Comparison of ENCODE assay signal across 16 mouse cellular contexts in genomic region chr8:78698331-78698741, GRCm38 (mm10).
DNase-seq lines count a peak whose midpoint lies in the region; ATAC-seq and TF ChIP-seq lines count a peak whose summit lies in the region.
"Had no signal": no experiment of that assay in that cellular context is flagged by ENCODE, and none has a peak within 500 bp of the region (broad histone marks: within the 10 kb centered on the region; RNA-seq: fewer than 3 reads in every experiment).

No protein-coding gene starts in this region.

- intact Hi-C loops in left cerebral cortex, postnatal 10 days (cut with DNase I), result no loop called here

- H3K27me3 ChIP-seq in lung, postnatal 0 days (replicated peaks; ENCODE audit: insufficient read depth, low read length), result no peaks in the 10 kb centered on the region
- H3K27me3 ChIP-seq: embryonic facial prominence, embryonic 13.5 days; forebrain, embryonic 12.5 days; liver, embryonic 13.5 days had no signal

- no peak overlapping the region for H3K27ac ChIP-seq in lung, postnatal 0 days (ENCODE audit: low read length)
- H3K27ac ChIP-seq: embryonic facial prominence, embryonic 13.5 days; forebrain, embryonic 12.5 days; heart, embryonic 10.5 days; liver, embryonic 13.5 days; midbrain, embryonic 10.5 days had no signal

- H3K4me1 ChIP-seq in lung, postnatal 0 days (ENCODE audit: insufficient read depth, low read depth, low read length), result no peaks in the 10 kb centered on the region
- H3K4me1 ChIP-seq: embryonic facial prominence, embryonic 13.5 days; heart, embryonic 10.5 days; liver, embryonic 13.5 days had no signal

- no peaks in the 10 kb centered on the region for H3K9me3 ChIP-seq in lung, postnatal 0 days (ENCODE audit: low read length)
- H3K9me3 ChIP-seq: embryonic facial prominence, embryonic 13.5 days; forebrain, embryonic 12.5 days; heart, embryonic 10.5 days; liver, embryonic 13.5 days; midbrain, embryonic 10.5 days had no signal

- no peak overlapping the region for H3K4me3 ChIP-seq in lung, postnatal 0 days (ENCODE audit: low read depth, low read length)
- H3K4me3 ChIP-seq: embryonic facial prominence, embryonic 13.5 days; forebrain, embryonic 12.5 days; heart, embryonic 10.5 days; liver, embryonic 13.5 days; midbrain, embryonic 10.5 days; myocyte had no signal

- peak; percentile 80 for DNase-seq in brain, adult 2 months (ENCODE audit: low read depth, low spot score)
- peak; percentile 59 for DNase-seq in cerebellum, adult 9-10 months
- peak; percentile 25 to 60 for DNase-seq in layer of hippocampus, adult 18-20 months (ENCODE audit: low spot score in 2 of 2)
- peak; percentile 25 to 40 for DNase-seq in left cerebral cortex, postnatal 10 days (ENCODE audit: extremely low spot score in 1 of 2, low spot score in 2 of 2)
- no peak for DNase-seq in lung, postnatal 0 days (ENCODE audit: low spot score)
- DNase-seq: adrenal gland, postnatal 25 days; gastrocnemius, postnatal 14 days; liver, embryonic 13.5 days; lung, postnatal 10 days had no signal

- WGBS in lung, postnatal 0 days, result 90% methylated on average over 14 of the region's 14 CpGs

- ATAC-seq in granulocyte monocyte progenitor cell, adult 5-6 weeks (replicated peaks; ENCODE audit: poor library complexity, severe bottlenecking), result no peak
- ATAC-seq in erythroblast, adult 5-6 weeks (replicated peaks; ENCODE audit: low FRiP score, poor library complexity, severe bottlenecking), result no peak
- ATAC-seq in lung, postnatal 0 days, result no peak

- no peak overlapping the region for H3K4me2 ChIP-seq in lung, postnatal 0 days (replicated peaks; ENCODE audit: low read depth, low read length)
- H3K4me2 ChIP-seq: embryonic facial prominence, embryonic 13.5 days; forebrain, embryonic 12.5 days; liver, embryonic 13.5 days had no signal

- H3K9ac ChIP-seq in lung, postnatal 0 days (replicated peaks; ENCODE audit: low read depth), result no peak overlapping the region
- H3K9ac ChIP-seq: embryonic facial prominence, embryonic 13.5 days; forebrain, embryonic 12.5 days; liver, embryonic 13.5 days had no signal

- no peak for TF ChIP-seq EP300 in lung, postnatal 0 days (IDR thresholded peaks at IDR 0.05)

- peaks cover 9% of the 10 kb centered on the region; the same call in 1 of the 2 replicates for H3K36me3 ChIP-seq in lung, postnatal 0 days (ENCODE audit: insufficient read depth, low read length)

- no peak for TF ChIP-seq CTCF in lung, postnatal 0 days (IDR thresholded peaks at IDR 0.05)
